Comparison of ENCODE assay signal across 11 mouse cellular contexts in the genomic region with DNA sequence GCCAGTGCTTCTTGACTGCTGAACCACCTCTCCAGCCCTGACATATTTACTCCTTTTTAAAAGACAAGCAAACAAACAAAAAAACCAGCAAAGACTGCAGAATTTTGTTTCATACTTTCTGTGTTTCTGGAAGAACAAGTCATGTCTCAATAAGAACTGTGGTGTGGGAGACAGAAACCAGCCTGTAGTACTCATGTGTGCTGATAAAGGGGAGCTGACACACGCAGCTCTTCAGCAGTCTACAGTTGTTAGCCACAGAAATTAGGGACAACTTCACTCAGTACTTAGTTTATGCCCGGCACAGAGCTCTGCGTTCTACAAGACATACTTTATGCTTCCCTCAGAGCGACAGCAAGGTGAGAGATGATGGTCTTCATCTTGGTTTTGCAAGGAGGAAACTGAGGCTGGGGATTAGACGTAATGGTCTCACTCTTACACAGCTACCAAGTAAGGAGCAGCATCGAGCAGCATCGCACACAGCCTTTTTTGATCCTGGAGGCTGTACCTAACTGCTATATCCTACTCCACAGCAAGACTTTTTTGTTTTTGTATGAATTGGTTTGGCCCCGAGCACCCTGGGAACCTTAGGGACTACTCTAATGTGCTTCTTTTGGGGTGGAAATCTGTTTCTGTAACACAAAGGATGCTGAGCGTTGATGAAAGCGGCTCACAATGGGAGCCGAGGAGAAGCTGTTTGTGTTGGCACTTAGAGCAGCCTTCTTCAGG.
DNase-seq lines count a peak whose midpoint lies in the region; ATAC-seq and TF ChIP-seq lines count a peak whose summit lies in the region.
"Had no signal": no experiment of that assay in that cellular context is flagged by ENCODE, and none has a peak within 500 bp of the region (broad histone marks: within the 10 kb centered on the region; RNA-seq: fewer than 3 reads in every experiment).

No protein-coding gene starts in this region.

- peak; percentile 40 for DNase-seq in embryo, embryonic 10.5 days (ENCODE audit: low spot score)
- DNase-seq in embryo, embryonic 11 days: no peak
- peak; percentile 33 for DNase-seq in midbrain, embryonic 10.5 days (ENCODE audit: low spot score)
- DNase-seq in midbrain, postnatal 0 days (ENCODE audit: low spot score): no peak
- peak; percentile 28 for DNase-seq in lung, postnatal 25 days (ENCODE audit: low spot score)
- DNase-seq in cerebellum, adult 18-20 months: no peak
- DNase-seq: liver, embryonic 13.5 days had no signal

- H3K9ac ChIP-seq in midbrain, postnatal 0 days (replicated peaks; ENCODE audit: low read length, poor library complexity, severe bottlenecking): no peak overlapping the region
- H3K9ac ChIP-seq in stomach, embryonic 16.5 days (ENCODE audit: low read length): no peak overlapping the region
- H3K9ac ChIP-seq: embryonic facial prominence, embryonic 15.5 days; liver, embryonic 13.5 days had no signal

- peaks cover 34% of the 10 kb centered on the region for H3K4me1 ChIP-seq in midbrain, embryonic 10.5 days
- 0 out of 2 replicates have a peak, but pooled peaks cover 11% of the 10 kb centered on the region for H3K4me1 ChIP-seq in midbrain, postnatal 0 days (ENCODE audit: insufficient read depth, low read length)
- H3K4me1 ChIP-seq in stomach, embryonic 16.5 days (ENCODE audit: control insufficient read depth, insufficient read depth, low read length): peaks cover 8% of the 10 kb centered on the region
- H3K4me1 ChIP-seq: liver, embryonic 13.5 days had no signal

- 37% methylated on average over 11 of the region's 11 CpGs for WGBS in midbrain, embryonic 10.5 days
- WGBS in midbrain, postnatal 0 days: 40% methylated on average over 11 of the region's 11 CpGs
- 65% methylated on average over 11 of the region's 11 CpGs for WGBS in stomach, embryonic 16.5 days

- H3K4me2 ChIP-seq in midbrain, postnatal 0 days (ENCODE audit: low read depth, low read length, poor library complexity, severe bottlenecking): no peak overlapping the region
- peak overlapping the region; percentile 27; the same call in 1 of the 2 replicates for H3K4me2 ChIP-seq in stomach, embryonic 16.5 days (ENCODE audit: low read depth, low read length)
- H3K4me2 ChIP-seq: embryonic facial prominence, embryonic 15.5 days; liver, embryonic 13.5 days had no signal

- H3K36me3 ChIP-seq in midbrain, embryonic 10.5 days: no peaks in the 10 kb centered on the region
- H3K36me3 ChIP-seq in midbrain, postnatal 0 days (ENCODE audit: insufficient read depth, low read length): no peaks in the 10 kb centered on the region
- no peaks in the 10 kb centered on the region for H3K36me3 ChIP-seq in stomach, embryonic 16.5 days (ENCODE audit: control insufficient read depth, insufficient read depth, low read length)
- H3K36me3 ChIP-seq: embryonic facial prominence, embryonic 15.5 days; liver, embryonic 13.5 days had no signal

- no peak for ATAC-seq in midbrain, postnatal 0 days (ENCODE audit: low FRiP score)
- ATAC-seq in stomach, embryonic 16.5 days (ENCODE audit: insufficient read depth, low FRiP score): no peak
- no peak for ATAC-seq in inflammation-experienced regulatory T-cells, adult 6 months
- ATAC-seq: Patski had no signal

- no peaks in the 10 kb centered on the region for H3K27me3 ChIP-seq in midbrain, embryonic 10.5 days (ENCODE audit: low read depth, poor library complexity, severe bottlenecking)
- no peaks in the 10 kb centered on the region for H3K27me3 ChIP-seq in midbrain, postnatal 0 days (ENCODE audit: insufficient read depth, low read length)
- H3K27me3 ChIP-seq in stomach, embryonic 16.5 days (ENCODE audit: control insufficient read depth, insufficient read depth, low read length): no peaks in the 10 kb centered on the region
- H3K27me3 ChIP-seq: embryonic facial prominence, embryonic 15.5 days; liver, embryonic 13.5 days; Patski had no signal

- peak overlapping the region; percentile 14; the same call in 1 of the 2 replicates for H3K4me3 ChIP-seq in midbrain, embryonic 10.5 days
- H3K4me3 ChIP-seq in midbrain, postnatal 0 days (ENCODE audit: low read depth, low read length): no peak overlapping the region
- no peak overlapping the region for H3K4me3 ChIP-seq in stomach, embryonic 16.5 days (replicated peaks; ENCODE audit: low read length)
- H3K4me3 ChIP-seq: embryonic facial prominence, embryonic 15.5 days; liver, embryonic 13.5 days had no signal

- TF ChIP-seq CTCF in midbrain, postnatal 0 days (IDR thresholded peaks at IDR 0.05): no peak

- peak overlapping the region; percentile 83 for H3K27ac ChIP-seq in midbrain, embryonic 10.5 days (replicated peaks)
- no peak overlapping the region for H3K27ac ChIP-seq in midbrain, postnatal 0 days (ENCODE audit: low read depth, low read length)
- no peak overlapping the region for H3K27ac ChIP-seq in stomach, embryonic 16.5 days (ENCODE audit: low read length)
- H3K27ac ChIP-seq: embryonic facial prominence, embryonic 15.5 days; liver, embryonic 13.5 days had no signal

- H3K9me3 ChIP-seq in midbrain, embryonic 10.5 days (replicated peaks): no peaks in the 10 kb centered on the region
- H3K9me3 ChIP-seq in midbrain, postnatal 0 days (ENCODE audit: low read length): no peaks in the 10 kb centered on the region
- no peaks in the 10 kb centered on the region for H3K9me3 ChIP-seq in stomach, embryonic 16.5 days (replicated peaks; ENCODE audit: control insufficient read depth, low read length)
- H3K9me3 ChIP-seq: embryonic facial prominence, embryonic 15.5 days; liver, embryonic 13.5 days had no signal

Comparison
In these comparisons a context has a peak if more than half of its experiments do, and no peak if none do; other contexts are left out.
1. DNase-seq: peak in embryo, embryonic 10.5 days (single experiment), midbrain, embryonic 10.5 days (single experiment) and lung, postnatal 25 days (single experiment); none in embryo, embryonic 11 days (single experiment), midbrain, postnatal 0 days (single experiment) and cerebellum, adult 18-20 months (0 of 2).